Mouse (Mus musculus) cerebellum, postnatal 14 days (tissue): ENCODE measurements around the gene Iqcf5.
A peak's percentile ranks its signal among the peaks of the same experiment; 100 is the strongest.

Experiments used
- DNase-seq, 2 experiments: peaks; one replicate each; pipeline ENCODE4 v3.0.0; 2021; ENCODE audit warnings: mixed read lengths in 2 of 2

Gene Iqcf5

GRCm38 (mm10) chr9:106514273-106514672 lies at the start of gene Iqcf5:
Iqcf5 (plus strand) TSS chr9:106514573.
- DNase-seq = no peak

- DNase-seq = peak; percentile 92 to 93
Measured at GRCm38 (mm10) chr9:106464751-106465541, 49.4 kb upstream of the Iqcf5 start.

GRCm38 (mm10) chr9:106465571-106466200 lies 48.7 kb upstream of the Iqcf5 start, which contains the start of gene Gpr62:
Gpr62 (minus strand) TSS chr9:106465938.
- DNase-seq = peak; percentile 90 to 93

GRCm38 (mm10) chr9:106466721-106467120 lies 47.7 kb upstream of the Iqcf5 start:
- peak in 1 of 2 experiments; percentile 18 for DNase-seq

GRCm38 (mm10) chr9:106467746-106468145 lies 46.6 kb upstream of the Iqcf5 start:
- no peak for DNase-seq

- DNase-seq = peak in 1 of 2 experiments; percentile 27
Measured at GRCm38 (mm10) chr9:106469317-106469716, 45.1 kb upstream of the Iqcf5 start.

- DNase-seq = peak in 1 of 2 experiments; percentile 19
Measured at GRCm38 (mm10) chr9:106469776-106470175, 44.6 kb upstream of the Iqcf5 start.

GRCm38 (mm10) chr9:106470991-106471750 lies 43.2 kb upstream of the Iqcf5 start:
- peak in 1 of 2 experiments; percentile 6 for DNase-seq

GRCm38 (mm10) chr9:106471892-106472291 lies 42.5 kb upstream of the Iqcf5 start:
- DNase-seq = peak; percentile 42 to 60

- no peak for DNase-seq
Measured at GRCm38 (mm10) chr9:106472321-106472720, 42.1 kb upstream of the Iqcf5 start.

GRCm38 (mm10) chr9:106473081-106473752 lies 41.2 kb upstream of the Iqcf5 start:
- DNase-seq = peak in 1 of 2 experiments; percentile 40

GRCm38 (mm10) chr9:106473753-106474105 lies 40.6 kb upstream of the Iqcf5 start:
- DNase-seq = peak in 1 of 2 experiments; percentile 39

GRCm38 (mm10) chr9:106474456-106474855 lies 39.9 kb upstream of the Iqcf5 start:
- peak; percentile 80 to 89 for DNase-seq

GRCm38 (mm10) chr9:106475046-106475445 lies 39.3 kb upstream of the Iqcf5 start:
- peak in 1 of 2 experiments; percentile 44 for DNase-seq

- DNase-seq = peak in 1 of 2 experiments; percentile 18
Measured at GRCm38 (mm10) chr9:106475663-106476001, 38.7 kb upstream of the Iqcf5 start, which contains the start of gene Rrp9. Rrp9 (plus strand) TSS chr9:106475963.

- peak in 1 of 2 experiments; percentile 48 for DNase-seq
Measured at GRCm38 (mm10) chr9:106476002-106476923, 38.1 kb upstream of the Iqcf5 start.

- peak; percentile 98 to 99 for DNase-seq
Measured at GRCm38 (mm10) chr9:106476924-106477484, 37.4 kb upstream of the Iqcf5 start, which contains the start of gene Parp3. Parp3 (minus strand) TSS chr9:106476949.

GRCm38 (mm10) chr9:106477649-106478048 lies 36.7 kb upstream of the Iqcf5 start:
- no peak for DNase-seq

GRCm38 (mm10) chr9:106478101-106478500 lies 36.3 kb upstream of the Iqcf5 start:
- no peak for DNase-seq

- DNase-seq = no peak
Measured at GRCm38 (mm10) chr9:106480541-106480940, 33.8 kb upstream of the Iqcf5 start.

GRCm38 (mm10) chr9:106481075-106481474 lies 33.3 kb upstream of the Iqcf5 start:
- DNase-seq = no peak
